Mouse (Mus musculus) C2C12 (cell line): ENCODE data around the gene Lrrc43.

Source experiments
- CEBPB ChIP-seq: IDR thresholded peaks from one replicate; pipeline ENCODE4 v1.6.1; 2011; ENCODE audit warnings: low read depth, mild to moderate bottlenecking, control low read depth, moderate library complexity
- CTCF ChIP-seq: IDR thresholded peaks from one replicate; pipeline ENCODE4 v1.5.1; 2011; ENCODE audit not compliant: control insufficient read depth, insufficient read depth, insufficient read length
- MAX ChIP-seq: IDR thresholded peaks from one replicate; pipeline ENCODE4 v1.6.1; 2011; ENCODE audit warnings: mild to moderate bottlenecking, control low read depth
- MYOD1 ChIP-seq: IDR thresholded peaks from one replicate; pipeline ENCODE4 v1.6.1; 2011; ENCODE audit warnings: low read depth; ENCODE audit not compliant: control insufficient read depth, insufficient read length
- USF1 ChIP-seq: IDR thresholded peaks from one replicate; pipeline ENCODE4 v1.6.1; 2011; ENCODE audit warnings: low read depth, mild to moderate bottlenecking, control low read depth, moderate library complexity

DNA sequence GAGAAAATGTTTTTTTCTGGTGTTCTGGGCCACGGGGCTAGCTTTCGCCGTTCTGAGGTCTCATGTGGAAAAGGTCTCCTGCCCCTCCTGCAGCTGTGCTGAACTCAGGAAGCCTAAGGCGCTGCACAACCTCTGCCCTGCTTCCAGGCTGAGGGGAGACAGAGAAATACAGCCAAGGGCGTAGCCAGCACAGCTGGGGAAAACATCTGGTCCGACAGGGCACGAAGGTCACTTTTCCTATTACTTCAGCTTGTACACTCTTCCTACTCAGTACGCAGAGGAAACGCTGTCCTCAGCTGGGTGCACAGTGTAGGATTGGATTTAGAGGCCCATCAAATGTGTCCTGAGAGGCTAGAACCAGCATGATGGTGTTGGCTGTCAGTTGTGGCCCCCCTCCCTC is 830 bp downstream of the Lrrc43 start:
- TF ChIP-seq USF1: no peak
- TF ChIP-seq CTCF: no peak
- TF ChIP-seq MAX: no peak
- no peak for TF ChIP-seq CEBPB
- TF ChIP-seq MYOD1: no peak
